Mouse (Mus musculus) lung, adult 2 months (tissue): ENCODE data around the gene Mettl5. TPM values are rescaled to one million over a fixed set of nuclear protein-coding genes. Genes with fewer than 3 reads are reported as not detected.
A peak's percentile ranks its signal among the peaks of the same experiment; 100 is the strongest.
"Not testable (repeated sequence)": the region's sequence is repeated elsewhere in the genome, so short reads cannot be mapped to it uniquely, and the experiment has no call there.

Experiments used
- DNase-seq: peaks from one replicate; pipeline ENCODE4 v3.0.0; 2022
- H3K4me1 ChIP-seq: fragments of 200-500 bp; 2 replicates; pipeline ENCODE4 v1.6.1; 2011; ENCODE audit warnings: low read length; ENCODE audit not compliant: control insufficient read depth, insufficient read depth
- H3K4me3 ChIP-seq: fragments of 200-500 bp; replicated peaks from 2 replicates; pipeline ENCODE3; 2011; ENCODE audit warnings: low read depth, mild to moderate bottlenecking, control low read depth, low read length; ENCODE audit errors: extremely low read depth
- CTCF ChIP-seq: fragments of 200-500 bp; IDR thresholded peaks from 2 replicates; pipeline ENCODE4 v1.5.1; 2011; ENCODE audit warnings: mild to moderate bottlenecking, low read length, control low read depth; ENCODE audit not compliant: insufficient read depth
- POLR2A ChIP-seq: fragments of 200-500 bp; IDR thresholded peaks from 2 replicates; pipeline ENCODE4 v1.6.1; 2011; ENCODE audit warnings: low read depth, mild to moderate bottlenecking, control low read depth, low read length, borderline replicate concordance; ENCODE audit errors: extremely low read depth
- WGBS: fragments of 180-500 bp; shearing (Covaris S2); methylation state at CpG from one replicate; pipeline ENCODE4 v1.1.7; 2018; 5-methylcytosine and 5-hydroxymethylcytosine counted together
- polyA plus RNA-seq: library from polyadenylated mRNA; depleted of rRNA; stranded (reverse); fragments of >200 nt; gene quantifications from 2 replicates; pipeline ENCODE4 v1.2.3, GENCODE M21; 2012; rRNA removed

Mettl5 gene
- 4.0 and 4.6 TPM in 2 replicates for polyA plus RNA-seq

DNA sequence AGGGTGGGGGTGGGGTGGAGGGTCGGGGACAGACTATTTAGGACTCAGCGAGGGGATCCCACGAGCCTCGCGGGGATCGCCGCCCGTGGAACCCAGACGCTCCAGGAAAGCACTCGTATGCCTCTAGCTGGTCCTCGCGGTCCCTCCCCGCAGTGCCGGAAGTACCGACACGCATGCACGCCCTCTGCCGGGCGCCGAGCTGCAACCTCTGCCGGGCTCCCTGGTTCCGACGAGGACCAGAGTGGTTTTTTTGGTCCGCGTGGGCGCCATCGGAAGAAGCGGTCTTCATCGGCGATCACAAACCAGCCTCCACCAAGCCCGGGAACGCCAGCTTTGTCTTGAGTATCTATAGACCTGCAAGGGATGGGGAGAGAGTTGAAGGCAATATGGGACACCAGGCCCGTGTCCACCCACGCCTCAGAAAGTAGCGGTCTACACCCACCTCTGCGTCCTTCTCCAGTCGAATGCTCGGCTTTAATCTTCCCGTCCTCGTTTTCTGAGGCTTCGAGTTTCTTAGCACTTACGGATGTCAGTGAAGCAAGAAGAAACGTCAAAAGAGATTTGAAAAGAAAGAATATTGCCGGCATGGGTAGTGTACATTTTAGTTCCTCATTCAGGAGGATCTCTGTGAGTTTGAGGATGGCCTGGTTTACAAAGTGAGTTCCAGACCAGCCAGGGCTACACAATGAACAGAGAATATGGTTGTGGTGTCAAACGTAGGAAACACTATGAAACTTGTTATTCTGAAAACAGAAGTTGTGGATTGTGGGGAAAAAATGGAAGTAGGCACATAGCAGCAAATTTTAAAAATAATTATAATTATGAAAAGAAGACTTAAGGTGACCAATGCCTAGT lies at the start of gene Mettl5:
TSS of gene Mettl5 (minus strand) at position 165 of the 855 bp plus-strand sequence.
- peak within 1 kb of the TSS; percentile 87 for H3K4me3 ChIP-seq
- no peaks in the 10 kb centered on the region; the same call in 1 of the 2 replicates for H3K4me1 ChIP-seq
- 1% methylated on average over 45 of the region's 45 CpGs for WGBS
- TF ChIP-seq CTCF: 0 out of 2 replicates have a peak, but pooled peaks have one; percentile 21
- peak; percentile 92; the same call in 1 of the 2 replicates for TF ChIP-seq POLR2A
- DNase-seq: peak; percentile 83

DNA sequence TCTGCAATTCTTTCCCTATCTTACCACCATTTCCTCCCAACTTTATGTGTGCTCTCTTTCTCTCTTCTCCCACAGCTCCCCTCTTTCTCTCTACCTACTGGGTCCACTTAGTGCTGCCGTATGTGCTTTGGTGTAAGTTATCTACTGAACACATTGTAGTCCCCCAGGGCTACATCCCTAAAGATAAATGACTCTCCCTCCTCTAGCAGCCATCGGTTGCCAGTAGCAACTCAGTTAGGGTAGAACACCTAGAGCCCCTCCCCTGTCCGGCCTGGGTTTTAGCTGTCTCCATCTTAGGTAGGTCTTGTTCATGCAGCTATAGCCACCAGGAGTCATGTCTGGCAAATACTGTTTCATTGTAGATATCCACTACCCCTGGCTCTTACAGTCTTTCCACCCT lies 39.5 kb upstream of the Mettl5 start:
- DNase-seq: no peak
- TF ChIP-seq CTCF: no peak
- no peak for TF ChIP-seq POLR2A
- WGBS: 86% methylated on average over 3 of the region's 3 CpGs
- 0 out of 2 replicates have a peak, but pooled peaks cover 2% of the 10 kb centered on the region for H3K4me1 ChIP-seq
- no peak overlapping the region for H3K4me3 ChIP-seq

DNA sequence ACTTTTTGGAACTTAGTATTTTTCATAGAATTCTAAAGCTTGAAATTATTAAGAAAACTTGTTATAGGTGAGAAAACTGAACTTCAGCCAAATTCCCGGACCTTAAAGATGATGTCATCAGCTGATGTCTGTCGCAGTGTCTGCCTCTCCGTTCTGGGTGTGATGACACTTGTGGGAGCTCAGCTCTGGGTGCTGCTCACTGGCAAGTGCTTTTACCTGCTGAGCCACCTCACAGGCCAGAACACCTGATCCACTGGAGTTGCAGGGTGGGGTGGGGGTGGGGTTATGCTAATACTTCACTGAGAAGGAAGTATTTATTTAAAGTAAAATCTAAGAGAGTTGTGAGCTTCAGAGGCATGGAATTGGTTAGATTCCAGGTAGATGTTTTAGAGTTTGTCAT lies 31.9 kb upstream of the Mettl5 start:
- Histone ChIP-seq H3K4me1 (0 out of 2 replicates have a peak, but pooled peaks cover 2% of the 10 kb centered on the region), H3K4me3 (no peak overlapping the region)
- TF ChIP-seq POLR2A: no peak
- TF ChIP-seq CTCF: no peak
- 54% methylated on average over 3 of the region's 3 CpGs for WGBS
- DNase-seq: no peak

DNA sequence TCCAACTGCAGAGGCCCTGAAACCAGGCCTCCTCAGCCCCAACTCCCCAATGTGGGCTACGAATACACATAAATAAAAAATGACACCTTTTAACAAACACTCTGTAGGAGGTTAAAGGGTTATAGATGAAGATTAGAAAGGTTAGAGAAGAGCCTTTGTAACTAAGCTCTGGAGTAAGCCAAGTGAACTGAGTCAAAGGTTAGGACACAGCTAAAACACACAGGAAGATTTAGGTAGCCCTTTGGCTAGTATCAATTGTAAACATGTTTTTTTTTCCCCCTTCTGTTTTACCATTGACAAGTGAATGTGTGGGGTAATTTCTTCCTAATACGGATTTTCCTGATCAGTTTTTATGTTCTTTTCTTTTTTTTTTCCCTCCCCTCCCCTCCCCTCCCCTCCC lies 27.4 kb upstream of the Mettl5 start:
- Histone ChIP-seq H3K4me3 (no peak overlapping the region), H3K4me1 (no peaks in the 10 kb centered on the region)
- TF ChIP-seq CTCF (no peak), POLR2A (no peak)
- DNase-seq: no peak
- WGBS: 59% methylated on average over 2 of the region's 2 CpGs

DNA sequence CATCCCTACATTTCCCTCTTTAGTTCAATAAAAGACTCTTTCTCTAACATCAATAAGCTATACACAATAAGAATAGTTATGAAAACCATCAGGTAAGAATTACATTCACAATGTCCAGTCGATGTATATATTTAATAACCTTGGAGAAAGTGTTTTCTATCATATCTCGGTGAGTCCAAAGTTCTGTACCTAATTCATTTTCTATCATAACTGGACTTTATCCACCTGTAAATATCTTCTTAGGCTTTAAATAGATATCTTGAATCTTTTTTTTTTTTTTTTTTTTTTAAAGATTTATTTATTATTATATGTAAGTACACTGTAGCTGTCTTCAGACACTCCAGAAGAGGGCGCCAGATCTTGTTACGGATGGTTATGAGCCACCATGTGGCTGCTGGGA lies 22.0 kb upstream of the Mettl5 start:
- not testable (repeated sequence) for DNase-seq, H3K4me1 ChIP-seq, H3K4me3 ChIP-seq
- WGBS: 87% methylated on average over 4 of the region's 4 CpGs

DNA sequence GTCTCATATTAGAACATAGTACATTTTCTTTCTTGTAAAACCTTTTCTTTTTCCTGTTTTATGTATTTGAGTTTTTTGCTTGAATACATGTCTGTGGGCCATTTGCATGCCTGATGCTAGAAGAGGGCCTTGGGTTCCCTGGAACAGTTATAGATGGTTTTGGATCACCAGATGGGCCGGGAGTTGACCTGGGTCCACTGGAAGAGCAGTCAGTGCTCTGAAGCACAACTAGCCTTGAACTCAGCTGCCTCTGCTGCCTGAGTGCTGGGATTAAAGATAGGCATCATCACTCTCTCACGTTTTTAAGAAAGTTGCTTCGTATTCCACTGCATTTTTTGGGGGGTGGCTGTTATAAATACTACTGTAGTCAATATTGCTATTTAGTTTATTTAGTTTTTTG lies 18.1 kb upstream of the Mettl5 start:
- no peak for TF ChIP-seq CTCF
- TF ChIP-seq POLR2A: no peak
- WGBS: 90% methylated on average over 3 of the region's 3 CpGs
- Histone ChIP-seq H3K4me1 (peaks cover 3% of the 10 kb centered on the region), H3K4me3 (no peak overlapping the region)
- DNase-seq: no peak

DNA sequence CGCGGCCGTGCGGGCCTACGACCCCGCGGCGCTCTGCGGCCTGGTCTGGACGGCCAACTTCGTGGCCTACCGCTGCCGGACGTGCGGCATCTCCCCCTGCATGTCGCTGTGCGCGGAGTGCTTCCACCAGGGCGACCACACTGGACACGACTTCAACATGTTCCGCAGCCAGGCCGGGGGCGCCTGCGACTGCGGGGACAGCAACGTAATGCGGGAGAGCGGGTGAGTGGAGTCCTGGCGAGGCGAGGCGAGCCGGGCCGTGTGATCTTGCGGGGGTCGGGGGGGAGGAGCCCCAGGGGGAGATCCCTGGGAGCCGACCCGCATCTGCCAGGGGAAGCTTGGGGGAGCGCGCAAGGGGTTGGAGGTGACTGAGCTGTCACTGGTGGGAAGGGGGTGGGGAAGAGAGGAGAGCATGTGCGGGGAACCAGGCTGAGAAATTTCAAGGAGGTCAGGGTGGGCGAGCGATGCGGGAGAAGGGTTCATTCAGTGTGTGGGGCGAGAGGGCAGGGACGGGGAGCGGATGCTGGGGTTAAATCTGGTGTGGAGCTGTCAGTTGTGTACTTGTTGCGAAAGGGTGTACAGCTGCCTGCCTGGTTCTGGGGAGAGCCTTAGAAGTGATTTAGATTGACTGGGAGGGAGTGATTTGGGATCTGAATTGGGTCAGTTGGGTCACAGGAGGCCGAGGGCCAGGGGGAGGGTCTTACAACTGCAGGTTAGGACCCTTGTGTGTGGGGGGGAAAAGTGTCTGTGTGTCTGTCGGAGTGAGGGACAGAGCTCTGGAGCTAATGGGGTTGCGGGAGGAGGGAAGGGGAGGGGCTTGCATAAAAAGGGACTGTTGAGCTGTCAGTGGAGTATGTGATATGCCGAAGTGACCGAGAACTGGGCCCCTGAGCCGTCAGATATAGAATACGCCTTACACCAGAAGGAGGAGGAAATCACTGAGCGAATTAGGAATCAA lies 12.5 kb upstream of the Mettl5 start:
- TF ChIP-seq POLR2A (peak; percentile 22; the same call in 1 of the 2 replicates), CTCF (no peak)
- under 1% methylated on average over 55 of the region's 55 CpGs for WGBS
- DNase-seq: peak; percentile 60

DNA sequence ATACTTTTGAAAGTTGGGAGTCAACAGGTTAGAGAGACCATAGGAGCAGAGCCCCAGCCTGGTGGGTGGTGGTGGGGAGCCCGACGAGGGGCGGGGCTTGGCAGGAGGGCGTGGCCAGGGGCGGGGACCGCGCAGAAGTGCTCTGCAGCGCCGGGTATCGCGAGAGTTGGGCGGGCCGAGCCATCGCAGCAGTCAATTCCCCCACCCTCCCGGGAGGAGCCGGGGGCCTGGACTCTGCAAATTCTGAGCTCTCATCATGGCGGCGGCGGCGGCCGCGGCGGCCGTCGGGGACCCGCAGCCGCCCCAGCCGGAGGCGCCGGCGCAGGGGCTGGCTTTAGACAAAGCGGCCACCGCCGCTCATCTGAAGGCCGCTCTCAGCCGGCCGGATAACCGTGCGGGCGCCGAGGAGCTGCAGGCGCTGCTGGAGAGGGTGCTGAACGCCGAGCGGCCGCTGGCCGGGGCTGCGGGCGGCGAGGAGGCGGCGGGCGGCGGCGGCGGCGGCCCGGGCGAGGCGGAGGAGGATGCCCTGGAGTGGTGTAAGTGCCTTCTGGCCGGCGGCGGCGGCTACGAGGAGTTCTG lies 11.7 kb upstream of the Mettl5 start, which contains the start of gene Ubr3:
TSS of gene Ubr3 (plus strand) at position 208 of the 579 bp plus-strand sequence.
- TF ChIP-seq CTCF (no peak), POLR2A (peak; percentile 58; the same call in 1 of the 2 replicates)
- DNase-seq: peak; percentile 97
- Histone ChIP-seq H3K4me1 (peaks cover 6% of the 10 kb centered on the region), H3K4me3 (peak within 1 kb of the TSS; percentile 94)
- under 1% methylated on average over 56 of the region's 65 CpGs for WGBS

More for the DNA sequence above, 12.5 kb upstream of the Mettl5 start:
- Histone ChIP-seq H3K4me3 (peak overlapping the region; percentile 94), H3K4me1 (peaks cover 6% of the 10 kb centered on the region)

DNA sequence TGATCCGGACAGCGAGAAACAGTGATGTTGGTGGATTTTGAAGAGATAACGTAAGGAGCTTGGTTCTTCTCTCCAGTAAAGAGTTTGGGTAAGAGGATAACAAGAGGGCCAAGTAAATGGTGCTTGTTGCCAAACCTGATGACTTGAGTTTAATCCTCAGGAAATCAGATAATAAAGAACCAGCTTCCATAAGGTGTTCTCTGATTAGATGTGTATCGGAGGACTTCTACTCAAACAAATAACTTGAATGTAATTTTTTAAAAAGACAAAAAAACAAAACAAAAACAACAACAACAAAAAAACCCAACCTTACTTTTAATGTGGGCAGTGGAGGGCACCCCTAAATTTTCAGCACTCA lies 10.8 kb upstream of the Mettl5 start:
- Histone ChIP-seq H3K4me3 (no peak overlapping the region), H3K4me1 (peaks cover 6% of the 10 kb centered on the region)
- DNase-seq: no peak
- TF ChIP-seq POLR2A: no peak
- no peak for TF ChIP-seq CTCF
- WGBS: 92% methylated on average over 4 of the region's 4 CpGs
